Mouse (Mus musculus) lung, embryonic 14.5 days (tissue): ENCODE measurements around the gene Cherp. TPM values are rescaled to one million over a fixed set of nuclear protein-coding genes. Genes with fewer than 3 reads are reported as not detected.
A peak's percentile ranks its signal among the peaks of the same experiment; 100 is the strongest.

Experiments used
- ATAC-seq: fragments of 200-750 bp; cut with Nextera tagmentation; 2 replicates; pipeline ENCODE4 v1.8.0; 2017; ENCODE audit warnings: mild to moderate bottlenecking, moderate TSS enrichment, moderate library complexity; ENCODE audit not compliant: insufficient read depth
- DNase-seq: peaks from one replicate; pipeline ENCODE4 v3.0.0-alpha.2; 2015
- H3K27ac ChIP-seq: fragments of 300-500 bp; sonication (generic); 2 replicates; pipeline ENCODE4 v1.5.1; 2014; ENCODE audit warnings: low read depth, mild to moderate bottlenecking, moderate library complexity
- H3K27me3 ChIP-seq: fragments of 300-500 bp; sonication (generic); 2 replicates; pipeline ENCODE4 v1.6.1; 2014; ENCODE audit warnings: low read length, control low read depth; ENCODE audit not compliant: insufficient read depth
- H3K36me3 ChIP-seq: fragments of 300-500 bp; sonication (generic); 2 replicates; pipeline ENCODE4 v1.6.1; 2014; ENCODE audit warnings: control low read depth; ENCODE audit not compliant: insufficient read depth
- H3K4me1 ChIP-seq: fragments of 300-500 bp; sonication (generic); 2 replicates; pipeline ENCODE4 v1.6.1; 2014; ENCODE audit warnings: antibody characterized with exemption, control low read depth; ENCODE audit not compliant: insufficient read depth
- H3K4me2 ChIP-seq: fragments of 300-500 bp; sonication (generic); 2 replicates; pipeline ENCODE4 v1.6.1; 2014; ENCODE audit warnings: mild to moderate bottlenecking
- H3K4me3 ChIP-seq: fragments of 300-500 bp; sonication (generic); 2 replicates; pipeline ENCODE4 v1.5.1; 2014; ENCODE audit warnings: low read depth, low read length
- H3K9ac ChIP-seq: fragments of 300-500 bp; sonication (generic); 2 replicates; pipeline ENCODE4 v1.6.1; 2014
- H3K9me3 ChIP-seq: fragments of 300-500 bp; sonication (generic); 2 replicates; pipeline ENCODE4 v1.6.1; 2016; ENCODE audit warnings: low read depth, low read length, control low read depth
- CTCF ChIP-seq: IDR thresholded peaks from 2 replicates; pipeline ENCODE4 v1.5.1; 2016; ENCODE audit warnings: antibody characterized with exemption, low read depth
- WGBS: fragments of 180-500 bp; shearing (Covaris S2); extraction: QIAGEN DNeasy Blood & Tissue Kit; methylation state at CpG from one replicate; pipeline ENCODE4 v1.1.7; 2014; 5-methylcytosine and 5-hydroxymethylcytosine counted together
- polyA plus RNA-seq: library from polyadenylated mRNA; unstranded; fragments of >200 nt; fragmentation: Nextera tagmentation; extraction: Ambion mirVana; gene quantifications from 2 replicates; pipeline ENCODE4 v1.2.1, GENCODE M21; 2014

Gene Cherp
- polyA plus RNA-seq, 1 experiment from 2014 or later: 80.2 TPM

DNA sequence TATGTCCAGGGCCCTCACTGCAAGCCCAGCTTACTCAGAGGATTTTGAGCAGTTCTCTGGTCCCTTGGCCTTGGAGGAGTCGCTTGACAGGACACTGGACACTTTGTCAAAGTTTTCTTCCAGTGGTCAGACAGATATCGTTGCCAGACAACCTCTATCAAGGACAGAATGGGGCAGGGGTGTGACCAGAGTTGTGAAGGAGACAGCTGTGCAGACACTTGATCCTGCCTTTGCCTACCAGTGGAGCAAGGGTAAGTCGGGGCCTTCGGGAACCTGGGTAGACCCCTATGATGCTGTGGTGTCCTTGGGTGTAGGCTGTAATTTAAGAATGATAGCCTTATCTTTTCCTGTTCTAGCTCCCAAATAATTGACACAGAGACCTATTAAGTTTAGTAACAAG, 19.7 kb downstream of the Cherp start:
- no peak for DNase-seq
- Histone ChIP-seq H3K36me3 (peaks cover 68% of the 10 kb centered on the region), H3K4me2 (no peak overlapping the region), H3K27ac (no peak overlapping the region), H3K27me3 (no peaks in the 10 kb centered on the region), H3K4me1 (no peaks in the 10 kb centered on the region), H3K4me3 (no peak overlapping the region), H3K9me3 (no peaks in the 10 kb centered on the region), H3K9ac (no peak overlapping the region)
- 78% methylated on average over 4 of the region's 4 CpGs for WGBS
- no peak for ATAC-seq
- no peak for TF ChIP-seq CTCF

DNA sequence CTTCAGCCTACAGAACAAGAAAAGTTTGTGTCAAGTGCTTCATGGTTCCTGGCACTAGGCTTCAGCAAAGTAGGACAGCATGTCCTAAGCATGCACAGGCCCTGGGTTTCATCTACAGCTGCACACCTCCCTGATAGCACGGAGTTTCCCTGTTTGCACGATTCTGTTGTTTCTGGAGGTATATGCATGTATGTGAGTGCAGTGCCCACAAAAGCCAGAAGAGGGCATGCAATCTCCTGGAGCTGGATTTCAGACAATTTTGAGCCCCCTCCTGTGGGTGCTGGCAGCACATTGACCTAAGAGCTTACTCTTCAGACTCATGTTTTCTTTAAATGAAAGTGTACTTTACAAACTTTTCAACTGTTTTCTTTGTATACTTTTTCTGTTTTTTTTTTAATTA, 21.1 kb downstream of the Cherp start:
- ATAC-seq: no peak
- no peaks in the 10 kb centered on the region for H3K27me3 ChIP-seq
- TF ChIP-seq CTCF: no peak
- no peak overlapping the region for H3K27ac ChIP-seq
- no peak overlapping the region for H3K4me3 ChIP-seq
- H3K4me2 ChIP-seq: no peak overlapping the region
- H3K9ac ChIP-seq: no peak overlapping the region
- no peaks in the 10 kb centered on the region for H3K9me3 ChIP-seq
- peaks cover 67% of the 10 kb centered on the region for H3K36me3 ChIP-seq
- no peak for DNase-seq
- 91% methylated on average over 2 of the region's 2 CpGs for WGBS
- no peaks in the 10 kb centered on the region for H3K4me1 ChIP-seq

DNA sequence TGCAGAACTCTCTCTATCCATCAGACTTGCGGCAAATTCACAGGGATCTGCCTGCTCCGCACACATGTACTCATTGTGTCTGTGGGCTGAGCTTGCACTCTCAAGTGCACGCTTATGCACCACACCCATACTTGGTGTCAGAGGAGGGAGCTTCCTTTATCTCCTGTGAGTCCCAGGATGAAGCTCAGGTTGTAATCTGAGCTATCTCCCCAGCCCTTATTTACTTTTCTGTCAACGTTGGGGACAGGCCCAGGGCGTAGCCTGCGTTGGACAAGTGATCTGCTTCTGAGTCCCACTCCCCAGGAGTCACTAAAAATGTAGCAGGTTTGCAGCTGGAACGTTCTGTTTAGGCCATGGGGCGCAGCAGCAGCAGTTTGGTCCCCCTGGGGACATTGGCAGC, 23.5 kb downstream of the Cherp start:
- DNase-seq (no peak), ATAC-seq (no peak)
- Histone ChIP-seq H3K27me3 (no peaks in the 10 kb centered on the region), H3K9ac (no peak overlapping the region), H3K4me2 (no peak overlapping the region), H3K27ac (no peak overlapping the region), H3K9me3 (no peaks in the 10 kb centered on the region), H3K36me3 (peaks cover 60% of the 10 kb centered on the region), H3K4me1 (no peaks in the 10 kb centered on the region), H3K4me3 (no peak overlapping the region)
- 53% methylated on average over 8 of the region's 8 CpGs for WGBS
- TF ChIP-seq CTCF: no peak

DNA sequence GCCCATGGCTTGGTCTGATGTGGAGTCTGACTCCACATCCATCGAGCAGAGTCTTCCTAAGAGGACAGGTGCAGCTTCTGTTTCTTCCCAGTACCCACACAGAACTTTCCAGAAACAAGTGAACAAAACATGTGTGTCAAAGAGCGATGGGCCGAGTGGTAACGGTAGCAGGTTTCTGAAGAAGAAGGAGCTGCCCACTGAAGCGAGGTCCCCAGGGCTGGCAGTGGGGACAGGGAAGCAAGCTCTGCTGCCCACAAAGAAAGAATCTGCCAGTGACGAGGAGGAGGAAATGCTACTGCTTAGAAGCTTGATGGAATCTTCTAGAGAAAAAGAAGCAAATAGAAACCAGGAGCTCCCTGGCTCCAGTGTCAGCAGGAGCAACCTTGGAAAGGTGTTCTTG, 30.0 kb downstream of the Cherp start:
- ATAC-seq (no peak), DNase-seq (no peak)
- H3K4me1 ChIP-seq: no peaks in the 10 kb centered on the region
- 93% methylated on average over 6 of the region's 6 CpGs for WGBS
- peaks cover 14% of the 10 kb centered on the region for H3K36me3 ChIP-seq
- H3K27me3 ChIP-seq: no peaks in the 10 kb centered on the region
- no peak overlapping the region for H3K9ac ChIP-seq
- no peaks in the 10 kb centered on the region for H3K9me3 ChIP-seq
- H3K4me2 ChIP-seq: no peak overlapping the region
- TF ChIP-seq CTCF: no peak
- H3K27ac ChIP-seq: no peak overlapping the region
- H3K4me3 ChIP-seq: no peak overlapping the region

DNA sequence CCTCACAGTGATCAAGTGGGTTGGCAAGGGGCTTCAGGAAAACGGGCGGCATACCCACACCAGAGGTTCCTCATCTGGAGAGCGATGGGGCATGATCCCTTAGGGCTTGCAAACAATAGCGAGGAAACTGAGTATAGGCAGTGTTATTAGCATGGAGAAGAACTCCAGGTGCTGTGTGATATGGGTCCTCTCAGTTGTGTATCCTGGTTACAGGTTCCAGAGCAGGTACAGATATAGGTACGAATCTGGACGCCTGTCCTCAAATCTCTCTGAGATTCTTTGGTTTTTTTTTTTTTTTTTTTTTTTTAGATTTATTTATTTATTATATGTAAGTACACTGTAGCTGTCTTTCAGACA, 31.1 kb downstream of the Cherp start:
- no peak for TF ChIP-seq CTCF
- Histone ChIP-seq H3K27me3 (no peaks in the 10 kb centered on the region), H3K4me3 (peak overlapping the region; percentile 40), H3K4me1 (no peaks in the 10 kb centered on the region), H3K9me3 (no peaks in the 10 kb centered on the region), H3K27ac (no peak overlapping the region), H3K4me2 (peak overlapping the region; percentile 74), H3K9ac (peak overlapping the region; percentile 52), H3K36me3 (peaks cover 5% of the 10 kb centered on the region; the same call in 1 of the 2 replicates)
- 30% methylated on average over 6 of the region's 6 CpGs for WGBS
- ATAC-seq (peak; percentile 65), DNase-seq (no peak)

DNA sequence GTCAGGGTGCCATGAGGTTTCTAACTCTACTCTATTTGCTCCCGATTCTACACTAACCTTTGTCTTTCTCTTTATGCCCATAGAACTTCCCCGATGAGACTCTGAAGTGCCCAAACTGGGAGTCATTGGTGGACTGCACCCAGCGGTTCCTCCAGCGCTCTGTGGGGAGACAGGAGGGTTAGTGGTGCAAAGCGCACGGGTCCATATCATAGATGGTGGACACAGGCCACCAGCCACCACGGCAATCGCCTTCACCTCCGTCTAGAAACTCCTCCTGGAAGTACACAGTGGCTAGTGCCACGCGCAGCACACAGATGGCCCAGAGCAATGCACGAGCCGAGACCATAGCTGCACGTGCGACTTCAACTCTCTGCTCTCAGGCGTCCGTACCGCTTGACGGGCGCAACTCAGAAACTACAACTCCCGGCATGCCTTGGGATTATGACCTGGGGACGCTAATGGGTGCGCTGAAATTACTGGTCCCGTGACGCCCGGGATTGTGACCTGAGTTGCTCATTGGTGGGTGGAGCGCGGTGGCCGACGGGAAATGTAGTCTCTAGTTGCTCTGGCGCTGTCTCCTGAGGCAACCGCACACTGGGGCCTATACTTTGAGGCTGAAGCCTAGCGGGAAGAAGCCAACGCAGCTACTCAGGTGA, 31.6 kb downstream of the Cherp start, which contains the start of the genes Calr3 and 1700030K09Rik:
TSS of gene Calr3 (minus strand) at position 533 of the 656 bp plus-strand sequence.
TSS of gene 1700030K09Rik (plus strand) at position 543 of the 656 bp plus-strand sequence.
- Histone ChIP-seq H3K9me3 (no peaks in the 10 kb centered on the region), H3K4me3 (peak within 1 kb of the TSS; percentile 40), H3K4me2 (peak within 1 kb of the TSS; percentile 74), H3K27ac (no peak within 1 kb of the TSS), H3K4me1 (no peaks in the 10 kb centered on the region), H3K27me3 (no peaks in the 10 kb centered on the region), H3K36me3 (peaks cover 5% of the 10 kb centered on the region; the same call in 1 of the 2 replicates), H3K9ac (peak within 1 kb of the TSS; percentile 55)
- DNase-seq (peak; percentile 99), ATAC-seq (peak; percentile 99)
- no peak for TF ChIP-seq CTCF
- WGBS: 4% methylated on average over 34 of the region's 34 CpGs

DNA sequence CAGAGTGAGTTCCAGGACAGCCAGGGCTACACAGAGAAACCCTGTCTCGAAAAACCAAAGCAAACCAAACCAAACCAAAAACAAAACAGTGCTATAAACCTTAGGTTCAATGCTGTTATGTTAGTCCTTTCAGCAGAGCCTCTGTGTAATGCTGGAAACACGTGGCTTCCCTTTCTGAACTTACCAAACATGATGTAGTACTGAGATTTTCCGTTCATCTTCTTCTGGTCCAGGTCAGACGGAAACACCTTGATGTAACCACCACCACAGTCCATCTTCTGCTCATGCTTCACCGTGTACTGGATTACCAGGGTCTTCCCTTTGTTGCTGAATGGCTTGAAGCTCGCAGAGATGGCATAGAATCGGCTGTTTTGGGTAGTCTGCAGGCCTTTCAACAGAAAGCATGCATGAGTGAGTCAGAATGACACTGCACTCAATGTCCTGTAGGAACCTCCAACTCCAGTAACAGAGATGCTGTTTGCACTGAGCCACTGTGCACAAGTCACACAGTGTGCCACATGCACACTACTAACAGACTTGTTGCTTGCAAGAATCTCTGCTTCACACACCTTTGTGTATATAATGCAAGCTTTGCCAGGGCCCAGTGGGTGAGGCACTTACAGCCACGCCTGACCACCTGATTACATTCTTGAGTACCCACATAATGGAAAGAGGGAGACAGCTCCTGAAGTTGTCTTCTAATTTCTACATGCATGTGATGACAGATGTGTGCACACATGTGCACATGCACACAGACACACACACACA, 36.6 kb downstream of the Cherp start:
- Histone ChIP-seq H3K9me3 (no peaks in the 10 kb centered on the region), H3K4me3 (no peak overlapping the region), H3K27me3 (no peaks in the 10 kb centered on the region), H3K9ac (no peak overlapping the region), H3K4me2 (no peak overlapping the region), H3K27ac (no peak overlapping the region), H3K36me3 (no peaks in the 10 kb centered on the region), H3K4me1 (no peaks in the 10 kb centered on the region)
- no peak for TF ChIP-seq CTCF
- no peak for DNase-seq
- no peak for ATAC-seq
- 78% methylated on average over 8 of the region's 8 CpGs for WGBS
